Mouse (Mus musculus): ENCODE results near the gene Tex48. TPM values are rescaled to one million over a fixed set of nuclear protein-coding genes. Genes with fewer than 3 reads are reported as not detected.

The Tex48 gene
- total and polyA plus RNA-seq, 2 experiments from 2014 or later, result not detected

DNA sequence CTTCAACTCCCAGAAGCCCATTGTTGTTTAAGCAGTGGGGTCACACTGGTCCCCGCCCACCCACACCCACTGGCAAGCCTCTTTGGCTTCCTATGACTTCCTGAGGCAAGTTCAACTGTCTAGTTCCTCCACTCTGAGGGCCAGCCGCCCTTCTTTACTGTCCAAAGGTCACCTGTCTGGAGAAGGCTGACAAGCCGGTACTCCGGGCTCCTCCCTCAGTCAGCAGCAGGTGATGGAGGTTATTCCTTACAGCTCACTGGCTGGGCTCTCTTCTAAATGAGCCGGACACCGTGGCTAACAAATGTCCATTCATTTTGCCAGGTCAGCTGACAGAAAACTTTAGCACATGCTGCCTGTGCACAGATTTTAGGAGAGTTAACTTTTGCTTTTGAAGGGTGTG, 21.4 kb downstream of the Tex48 start:
- DNase-seq (ENCODE audit: low spot score), result no peak
- H3K4me2 ChIP-seq (ENCODE audit: low read depth, low read length), result no peak overlapping the region
- no peak for TF ChIP-seq CTCF (IDR thresholded peaks at IDR 0.05; ENCODE audit: low read depth)
- H3K27me3 ChIP-seq (ENCODE audit: insufficient read depth, low read length), result no peaks in the 10 kb centered on the region
- H3K9ac ChIP-seq (replicated peaks; ENCODE audit: low read length), result no peak overlapping the region
- no peaks in the 10 kb centered on the region for H3K4me1 ChIP-seq (ENCODE audit: insufficient read depth, low read length)
- no peak overlapping the region for H3K4me3 ChIP-seq (ENCODE audit: low read length)
- H3K9me3 ChIP-seq (ENCODE audit: low read length), result no peaks in the 10 kb centered on the region
- no peak overlapping the region for H3K27ac ChIP-seq
- 78% methylated on average over 6 of the region's 6 CpGs for WGBS
- H3K36me3 ChIP-seq (ENCODE audit: insufficient read depth, low read length), result no peaks in the 10 kb centered on the region
- no peak for ATAC-seq

- no peaks in the 10 kb centered on the region for H3K36me3 ChIP-seq (ENCODE audit: insufficient read depth, low read length)
- H3K4me2 ChIP-seq (ENCODE audit: low read depth, low read length), result no peak overlapping the region
- no peaks in the 10 kb centered on the region for H3K4me1 ChIP-seq (ENCODE audit: insufficient read depth, low read length)
- H3K27ac ChIP-seq, result no peak overlapping the region
- no peak overlapping the region for H3K9ac ChIP-seq (replicated peaks; ENCODE audit: low read length)
- H3K9me3 ChIP-seq (ENCODE audit: low read length), result no peaks in the 10 kb centered on the region
- no peak overlapping the region for H3K4me3 ChIP-seq (ENCODE audit: low read length)
- no peak for ATAC-seq
- no peaks in the 10 kb centered on the region for H3K27me3 ChIP-seq (ENCODE audit: insufficient read depth, low read length)
- no peak for DNase-seq (ENCODE audit: low spot score)
- no peak for TF ChIP-seq CTCF (IDR thresholded peaks at IDR 0.05; ENCODE audit: low read depth)
- 96% methylated on average over 4 of the region's 4 CpGs for WGBS
Measured at GRCm38 (mm10) chr4:63596010-63596409, 26.2 kb downstream of the Tex48 start.

GRCm38 (mm10) chr4:63595259-63595658, 27.0 kb downstream of the Tex48 start:
- Histone ChIP-seq H3K27me3 (ENCODE audit: insufficient read depth, low read length) (no peaks in the 10 kb centered on the region), H3K4me1 (ENCODE audit: insufficient read depth, low read length) (no peaks in the 10 kb centered on the region), H3K4me3 (ENCODE audit: low read length) (no peak overlapping the region), H3K9me3 (ENCODE audit: low read length) (no peaks in the 10 kb centered on the region), H3K27ac (no peak overlapping the region), H3K36me3 (ENCODE audit: insufficient read depth, low read length) (no peaks in the 10 kb centered on the region), H3K9ac (replicated peaks; ENCODE audit: low read length) (no peak overlapping the region), H3K4me2 (ENCODE audit: low read depth, low read length) (no peak overlapping the region)
- no peak for DNase-seq (ENCODE audit: low spot score)
- no peak for TF ChIP-seq CTCF (IDR thresholded peaks at IDR 0.05; ENCODE audit: low read depth)
- no peak for ATAC-seq
- WGBS, result 81% methylated on average over 10 of the region's 10 CpGs

- no peak for TF ChIP-seq CTCF (IDR thresholded peaks at IDR 0.05; ENCODE audit: low read depth)
- no peaks in the 10 kb centered on the region for H3K27me3 ChIP-seq (ENCODE audit: insufficient read depth, low read length)
- H3K9ac ChIP-seq (replicated peaks; ENCODE audit: low read length), result no peak overlapping the region
- no peaks in the 10 kb centered on the region for H3K36me3 ChIP-seq (ENCODE audit: insufficient read depth, low read length)
- ATAC-seq, result no peak
- H3K9me3 ChIP-seq (ENCODE audit: low read length), result no peaks in the 10 kb centered on the region
- no peak for DNase-seq (ENCODE audit: low spot score)
- H3K27ac ChIP-seq, result no peak overlapping the region
- no peak overlapping the region for H3K4me2 ChIP-seq (ENCODE audit: low read depth, low read length)
- no peaks in the 10 kb centered on the region for H3K4me1 ChIP-seq (ENCODE audit: insufficient read depth, low read length)
- H3K4me3 ChIP-seq (ENCODE audit: low read length), result no peak overlapping the region
- WGBS, result 65% methylated on average over 5 of the region's 5 CpGs
Measured at GRCm38 (mm10) chr4:63594459-63595110, 27.6 kb downstream of the Tex48 start.

GRCm38 (mm10) chr4:63590538-63590937, 31.7 kb downstream of the Tex48 start:
- H3K4me3 ChIP-seq (ENCODE audit: low read length), result no peak overlapping the region
- WGBS, result 87% methylated on average over 4 of the region's 4 CpGs

GRCm38 (mm10) chr4:63589987-63590386, 32.2 kb downstream of the Tex48 start:
- H3K27ac ChIP-seq, result no peak overlapping the region
- DNase-seq (ENCODE audit: low spot score), result no peak
- no peak overlapping the region for H3K4me3 ChIP-seq (ENCODE audit: low read length)
- H3K27me3 ChIP-seq (ENCODE audit: insufficient read depth, low read length), result no peaks in the 10 kb centered on the region
- no peak overlapping the region for H3K9ac ChIP-seq (replicated peaks; ENCODE audit: low read length)
- H3K4me1 ChIP-seq (ENCODE audit: insufficient read depth, low read length), result no peaks in the 10 kb centered on the region
- no peak for ATAC-seq
- H3K36me3 ChIP-seq (ENCODE audit: insufficient read depth, low read length), result no peaks in the 10 kb centered on the region
- H3K4me2 ChIP-seq (ENCODE audit: low read depth, low read length), result no peak overlapping the region
- no peak for TF ChIP-seq CTCF (IDR thresholded peaks at IDR 0.05; ENCODE audit: low read depth)
- H3K9me3 ChIP-seq (ENCODE audit: low read length), result no peaks in the 10 kb centered on the region
- WGBS, result 93% methylated on average over 7 of the region's 7 CpGs

More at GRCm38 (mm10) chr4:63590538-63590937, 31.7 kb downstream of the Tex48 start:
- no peak for TF ChIP-seq CTCF (IDR thresholded peaks at IDR 0.05; ENCODE audit: low read depth)
- ATAC-seq (no peak), DNase-seq (ENCODE audit: low spot score) (no peak)
- H3K4me1 ChIP-seq (ENCODE audit: insufficient read depth, low read length), result no peaks in the 10 kb centered on the region
- no peak overlapping the region for H3K27ac ChIP-seq
- no peak overlapping the region for H3K9ac ChIP-seq (replicated peaks; ENCODE audit: low read length)
- H3K9me3 ChIP-seq (ENCODE audit: low read length), result no peaks in the 10 kb centered on the region
- H3K27me3 ChIP-seq (ENCODE audit: insufficient read depth, low read length), result no peaks in the 10 kb centered on the region
- H3K36me3 ChIP-seq (ENCODE audit: insufficient read depth, low read length), result no peaks in the 10 kb centered on the region
- H3K4me2 ChIP-seq (ENCODE audit: low read depth, low read length), result no peak overlapping the region

- 73% methylated on average over 2 of the region's 2 CpGs for WGBS
- H3K4me1 ChIP-seq (ENCODE audit: insufficient read depth, low read length), result no peaks in the 10 kb centered on the region
- no peak overlapping the region for H3K27ac ChIP-seq
- H3K9ac ChIP-seq (replicated peaks; ENCODE audit: low read length), result no peak overlapping the region
- no peaks in the 10 kb centered on the region for H3K27me3 ChIP-seq (ENCODE audit: insufficient read depth, low read length)
- ATAC-seq (no peak), DNase-seq (ENCODE audit: low spot score) (no peak)
- H3K4me3 ChIP-seq (ENCODE audit: low read length), result no peak overlapping the region
- H3K36me3 ChIP-seq (ENCODE audit: insufficient read depth, low read length), result no peaks in the 10 kb centered on the region
- no peak overlapping the region for H3K4me2 ChIP-seq (ENCODE audit: low read depth, low read length)
- TF ChIP-seq CTCF (IDR thresholded peaks at IDR 0.05; ENCODE audit: low read depth), result no peak
- H3K9me3 ChIP-seq (ENCODE audit: low read length), result no peaks in the 10 kb centered on the region
Measured at GRCm38 (mm10) chr4:63586240-63586639, 36.0 kb downstream of the Tex48 start.
